Mouse (Mus musculus): ENCODE measurements around the gene Gdap1l1. TPM values are rescaled to one million over a fixed set of nuclear protein-coding genes. Genes with fewer than 3 reads are reported as not detected.
A peak's percentile ranks its signal among the peaks of the same experiment; 100 is the strongest.

Gdap1l1 gene
- polyA plus RNA-seq, 1 experiment = 0.43 TPM

GRCm38 (mm10) chr2:163471136-163471535, 32.9 kb downstream of the Gdap1l1 start:
- TF ChIP-seq USF1 (IDR thresholded peaks at IDR 0.05; ENCODE audit: low read depth) = no peak
- TF ChIP-seq TCF12 (IDR thresholded peaks at IDR 0.05; ENCODE audit: insufficient read depth, poor library complexity, severe bottlenecking) = no peak
- TF ChIP-seq REST (IDR thresholded peaks at IDR 0.05; ENCODE audit: insufficient read depth, insufficient read length) = no peak
- TF ChIP-seq POLR2A (IDR thresholded peaks at IDR 0.05; ENCODE audit: insufficient read length, low read depth) = no peak
- no peak for TF ChIP-seq TCF3 (IDR thresholded peaks at IDR 0.05; ENCODE audit: insufficient read length, low read depth)
- TF ChIP-seq SRF (IDR thresholded peaks at IDR 0.05; ENCODE audit: control insufficient read depth, insufficient read length, low read depth) = no peak
- no peak for TF ChIP-seq E2F4 (IDR thresholded peaks at IDR 0.05; ENCODE audit: insufficient read depth)
- no peak for TF ChIP-seq CEBPB (IDR thresholded peaks at IDR 0.05; ENCODE audit: insufficient read depth, poor library complexity, severe bottlenecking)
- TF ChIP-seq POLR2AphosphoS2 (IDR thresholded peaks at IDR 0.05; ENCODE audit: insufficient read length, low read depth) = no peak
- no peak for TF ChIP-seq MYOG (IDR thresholded peaks at IDR 0.05; ENCODE audit: control insufficient read depth in 1 of 3, insufficient read depth in 1 of 3, insufficient read length in 2 of 3, low read depth in 2 of 3)
- no peak for TF ChIP-seq MAX (IDR thresholded peaks at IDR 0.05; ENCODE audit: low read depth)
- TF ChIP-seq MYOD1 (IDR thresholded peaks at IDR 0.05; ENCODE audit: control insufficient read depth in 1 of 3, insufficient read length in 2 of 3, low read depth in 2 of 3) = no peak
- no peaks in the 10 kb centered on the region for H3K27me3 ChIP-seq (ENCODE audit: control insufficient read depth, insufficient read depth, insufficient read length)
- H3K36me3 ChIP-seq (ENCODE audit: control insufficient read depth, insufficient read depth) = peaks cover 7% of the 10 kb centered on the region
- H3K4me2 ChIP-seq (ENCODE audit: low read depth) = peak overlapping the region; percentile 96
- H3K4me3 ChIP-seq = peak overlapping the region; percentile 85
- no peak overlapping the region for H3ac ChIP-seq (ENCODE audit: control insufficient read depth, insufficient read length)
- no peaks in the 10 kb centered on the region for H3K79me2 ChIP-seq (ENCODE audit: control insufficient read depth, insufficient read depth)

- Histone ChIP-seq H3K27me3 (ENCODE audit: control insufficient read depth, insufficient read depth, insufficient read length) (no peaks in the 10 kb centered on the region), H3K36me3 (ENCODE audit: control insufficient read depth, insufficient read depth) (peaks cover 7% of the 10 kb centered on the region), H3K79me2 (ENCODE audit: control insufficient read depth, insufficient read depth) (no peaks in the 10 kb centered on the region), H3K4me3 (peak overlapping the region; percentile 85), H3ac (ENCODE audit: control insufficient read depth, insufficient read length) (peak overlapping the region; percentile 13), H3K4me2 (ENCODE audit: low read depth) (peak overlapping the region; percentile 96)
- no peak for TF ChIP-seq TCF3 (IDR thresholded peaks at IDR 0.05; ENCODE audit: insufficient read length, low read depth)
- no peak for TF ChIP-seq SRF (IDR thresholded peaks at IDR 0.05; ENCODE audit: control insufficient read depth, insufficient read length, low read depth)
- TF ChIP-seq CEBPB (IDR thresholded peaks at IDR 0.05; ENCODE audit: insufficient read depth, poor library complexity, severe bottlenecking) = 0 out of 2 replicates have a peak, but pooled peaks have one; percentile 57
- no peak for TF ChIP-seq USF1 (IDR thresholded peaks at IDR 0.05; ENCODE audit: low read depth)
- no peak for TF ChIP-seq POLR2AphosphoS2 (IDR thresholded peaks at IDR 0.05; ENCODE audit: insufficient read length, low read depth)
- no peak for TF ChIP-seq REST (IDR thresholded peaks at IDR 0.05; ENCODE audit: insufficient read depth, insufficient read length)
These were observed 33.6 kb downstream of the Gdap1l1 start for GRCm38 (mm10) chr2:163471710-163472465.

GRCm38 (mm10) chr2:163472466-163472851, 34.2 kb downstream of the Gdap1l1 start, which contains the start of gene Fitm2:
Fitm2 (minus strand) TSS chr2:163472629.
- Histone ChIP-seq H3K36me3 (ENCODE audit: control insufficient read depth, insufficient read depth) (peaks cover 7% of the 10 kb centered on the region), H3K27me3 (ENCODE audit: control insufficient read depth, insufficient read depth, insufficient read length) (no peaks in the 10 kb centered on the region), H3ac (ENCODE audit: control insufficient read depth, insufficient read length) (peak within 1 kb of the TSS; percentile 13), H3K4me2 (ENCODE audit: low read depth) (peak within 1 kb of the TSS; percentile 96), H3K4me3 (peak within 1 kb of the TSS; percentile 85), H3K79me2 (ENCODE audit: control insufficient read depth, insufficient read depth) (no peaks in the 10 kb centered on the region)
- TF ChIP-seq SRF (IDR thresholded peaks at IDR 0.05; ENCODE audit: control insufficient read depth, insufficient read length, low read depth) (peak; percentile 72), REST (IDR thresholded peaks at IDR 0.05; ENCODE audit: insufficient read depth, insufficient read length) (no peak), MYOG (IDR thresholded peaks at IDR 0.05; ENCODE audit: control insufficient read depth in 1 of 3, insufficient read depth in 1 of 3, insufficient read length in 2 of 3, low read depth in 2 of 3) (peak in 1 of 3 experiments; percentile 66), MYOD1 (IDR thresholded peaks at IDR 0.05; ENCODE audit: control insufficient read depth in 1 of 3, insufficient read length in 2 of 3, low read depth in 2 of 3) (peak in 2 of 3 experiments; percentile 59 to 66), POLR2AphosphoS2 (IDR thresholded peaks at IDR 0.05; ENCODE audit: insufficient read length, low read depth) (peak; percentile 79), MAX (IDR thresholded peaks at IDR 0.05; ENCODE audit: low read depth) (peak; percentile 16), POLR2A (IDR thresholded peaks at IDR 0.05; ENCODE audit: insufficient read length, low read depth) (peak; percentile 81), TCF12 (IDR thresholded peaks at IDR 0.05; ENCODE audit: insufficient read depth, poor library complexity, severe bottlenecking) (no peak)

GRCm38 (mm10) chr2:163480191-163480825, 42.0 kb downstream of the Gdap1l1 start:
- TF ChIP-seq MYOD1 (IDR thresholded peaks at IDR 0.05; ENCODE audit: control insufficient read depth in 1 of 3, insufficient read length in 2 of 3, low read depth in 2 of 3) (no peak), CEBPB (IDR thresholded peaks at IDR 0.05; ENCODE audit: insufficient read depth, poor library complexity, severe bottlenecking) (no peak), TCF3 (IDR thresholded peaks at IDR 0.05; ENCODE audit: insufficient read length, low read depth) (no peak), TCF12 (IDR thresholded peaks at IDR 0.05; ENCODE audit: insufficient read depth, poor library complexity, severe bottlenecking) (no peak), USF1 (IDR thresholded peaks at IDR 0.05; ENCODE audit: low read depth) (no peak), POLR2A (IDR thresholded peaks at IDR 0.05; ENCODE audit: insufficient read length, low read depth) (no peak)
- Histone ChIP-seq H3K4me3 (no peak overlapping the region), H3K36me3 (ENCODE audit: control insufficient read depth, insufficient read depth) (no peaks in the 10 kb centered on the region), H3K4me2 (ENCODE audit: low read depth) (no peak overlapping the region), H3ac (ENCODE audit: control insufficient read depth, insufficient read length) (no peak overlapping the region), H3K79me2 (ENCODE audit: control insufficient read depth, insufficient read depth) (no peaks in the 10 kb centered on the region), H3K27me3 (ENCODE audit: control insufficient read depth, insufficient read depth, insufficient read length) (no peaks in the 10 kb centered on the region)

Data from myocyte (in vitro differentiated cells).